Mouse (Mus musculus) adrenal gland, postnatal 4 days (tissue): ENCODE data around the gene Suclg1. TPM values are rescaled to one million over a fixed set of nuclear protein-coding genes. Genes with fewer than 3 reads are reported as not detected.

Experiments
- DNase-seq, 2 experiments: peaks; one replicate each; pipeline ENCODE4 v3.0.0; 2021 to 2022; ENCODE audit warnings: low spot score in 2 of 2, mixed read lengths in 2 of 2
- total RNA-seq, 2 experiments: library from RNA; stranded (reverse); gene quantifications; 2 replicates each; pipeline ENCODE4 v1.2.3; 2021

Gene Suclg1
- total RNA-seq, 2 experiments from 2014 or later = 245 to 281 TPM

GRCm38 (mm10) chr6:73247452-73247851, 730 bp upstream of the Suclg1 start:
- DNase-seq = no peak

GRCm38 (mm10) chr6:73249049-73249422, 854 bp downstream of the Suclg1 start:
- no peak for DNase-seq

GRCm38 (mm10) chr6:73249851-73250250, 1.7 kb downstream of the Suclg1 start:
- no peak for DNase-seq

GRCm38 (mm10) chr6:73251336-73251735, 3.2 kb downstream of the Suclg1 start:
- DNase-seq = no peak

- DNase-seq = no peak
Observed at GRCm38 (mm10) chr6:73252396-73252795, 4.2 kb downstream of the Suclg1 start.

GRCm38 (mm10) chr6:73253006-73253405, 4.8 kb downstream of the Suclg1 start:
- DNase-seq = no peak

GRCm38 (mm10) chr6:73253584-73253983, 5.4 kb downstream of the Suclg1 start:
- no peak for DNase-seq

GRCm38 (mm10) chr6:73254307-73255228, 6.4 kb downstream of the Suclg1 start:
- DNase-seq = no peak

- DNase-seq = no peak
Observed at GRCm38 (mm10) chr6:73257068-73257467, 8.9 kb downstream of the Suclg1 start.

- no peak for DNase-seq
Observed at GRCm38 (mm10) chr6:73260110-73260509, 11.9 kb downstream of the Suclg1 start.

- no peak for DNase-seq
Observed at GRCm38 (mm10) chr6:73264801-73265200, 16.6 kb downstream of the Suclg1 start.

- no peak for DNase-seq
Observed at GRCm38 (mm10) chr6:73267738-73268311, 19.6 kb downstream of the Suclg1 start.

GRCm38 (mm10) chr6:73269374-73269773, 21.2 kb downstream of the Suclg1 start:
- no peak for DNase-seq

GRCm38 (mm10) chr6:73271546-73272091, 23.4 kb downstream of the Suclg1 start:
- DNase-seq = no peak

- no peak for DNase-seq
Observed at GRCm38 (mm10) chr6:73275002-73275401, 26.8 kb downstream of the Suclg1 start.

GRCm38 (mm10) chr6:73279681-73280080, 31.5 kb downstream of the Suclg1 start:
- no peak for DNase-seq

GRCm38 (mm10) chr6:73280546-73281115, 32.4 kb downstream of the Suclg1 start:
- no peak for DNase-seq

GRCm38 (mm10) chr6:73286326-73286725, 38.1 kb downstream of the Suclg1 start:
- DNase-seq = no peak

GRCm38 (mm10) chr6:73306837-73307236, 58.7 kb downstream of the Suclg1 start:
- DNase-seq = no peak

- no peak for DNase-seq
Observed at GRCm38 (mm10) chr6:73308685-73309520, 60.7 kb downstream of the Suclg1 start.

- DNase-seq = no peak
Observed at GRCm38 (mm10) chr6:73311335-73311734, 63.2 kb downstream of the Suclg1 start.
